Mouse (Mus musculus): ENCODE measurements at regions not wholly inside any gene's neighbourhood (a gene's known extent, or its start where the extent isn't known, plus 50 kb on each side); places are given as distances from the start of the nearest gene placed in this dataset.

DNA sequence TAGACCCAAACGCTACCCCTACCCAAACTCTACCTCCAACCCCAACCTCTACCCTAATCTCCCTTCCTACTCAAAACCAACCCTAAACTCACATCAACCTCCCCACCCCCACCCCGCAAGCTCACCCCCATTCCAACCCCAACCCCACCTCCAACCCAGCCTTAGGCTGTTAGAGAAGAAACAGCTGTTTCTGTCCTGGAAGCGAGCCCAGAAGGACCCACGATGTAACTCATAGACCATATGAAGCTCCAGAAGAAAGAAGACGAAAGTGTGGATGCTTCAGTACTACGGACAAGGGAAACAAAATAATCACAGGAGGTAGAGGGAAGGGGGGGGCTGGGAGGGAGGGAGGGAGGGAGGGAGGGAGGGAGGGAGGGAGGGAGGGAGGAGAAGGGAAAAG, 58.4 kb downstream of the Sox11 start:
- Histone ChIP-seq H3K27me3 (ENCODE audit: control insufficient read depth, insufficient read depth, low read length) (no peaks in the 10 kb centered on the region), H3K4me1 (ENCODE audit: control insufficient read depth, insufficient read depth, insufficient read length) (no peaks in the 10 kb centered on the region), H3K36me3 (ENCODE audit: control insufficient read depth, insufficient read depth, low read length) (no peaks in the 10 kb centered on the region), H3K4me3 (ENCODE audit: extremely low read depth, insufficient read depth, insufficient read length) (no peak overlapping the region), H3K27ac (ENCODE audit: insufficient read depth, low read length) (no peak overlapping the region)
- DNase-seq (ENCODE audit: low read depth in 1 of 2, low spot score in 2 of 2): no peak
- 80% methylated on average over 5 of the region's 6 CpGs for WGBS
- TF ChIP-seq CTCF (IDR thresholded peaks at IDR 0.05; ENCODE audit: extremely low read depth, insufficient read depth, insufficient read length, insufficient replicate concordance) (no peak), POLR2A (IDR thresholded peaks at IDR 0.05; ENCODE audit: low read depth, low read length) (no peak)

DNA sequence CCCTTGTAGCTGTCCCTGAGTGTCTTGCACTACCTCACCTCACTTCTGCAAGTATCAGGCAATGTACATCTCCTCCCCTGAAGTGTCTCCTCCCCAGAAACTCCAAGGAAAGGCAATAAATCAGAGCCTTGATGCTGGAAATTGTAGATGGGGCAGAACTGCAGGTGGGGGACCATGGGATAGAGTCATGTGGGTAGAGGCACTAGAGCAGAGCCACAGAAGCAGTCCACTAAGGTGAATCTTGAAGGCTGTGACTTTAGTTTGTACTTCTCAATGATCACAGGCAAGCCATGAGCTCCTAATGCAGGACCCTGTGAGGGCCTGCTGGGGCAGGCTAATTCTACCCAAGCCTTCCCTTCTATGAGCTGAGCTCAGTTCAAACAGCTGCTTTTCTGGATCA, 80.4 kb downstream of the Sox11 start:
- Histone ChIP-seq H3K36me3 (ENCODE audit: control insufficient read depth, insufficient read depth, low read length) (no peaks in the 10 kb centered on the region), H3K4me1 (ENCODE audit: control insufficient read depth, insufficient read depth, insufficient read length) (no peaks in the 10 kb centered on the region), H3K4me3 (ENCODE audit: extremely low read depth, insufficient read depth, insufficient read length) (no peak overlapping the region), H3K27me3 (ENCODE audit: control insufficient read depth, insufficient read depth, low read length) (no peaks in the 10 kb centered on the region), H3K27ac (ENCODE audit: insufficient read depth, low read length) (no peak overlapping the region)
- TF ChIP-seq CTCF (IDR thresholded peaks at IDR 0.05; ENCODE audit: extremely low read depth, insufficient read depth, insufficient read length, insufficient replicate concordance): no peak
- no peak for TF ChIP-seq POLR2A (IDR thresholded peaks at IDR 0.05; ENCODE audit: low read depth, low read length)
- DNase-seq (ENCODE audit: low read depth in 1 of 2, low spot score in 2 of 2): no peak

DNA sequence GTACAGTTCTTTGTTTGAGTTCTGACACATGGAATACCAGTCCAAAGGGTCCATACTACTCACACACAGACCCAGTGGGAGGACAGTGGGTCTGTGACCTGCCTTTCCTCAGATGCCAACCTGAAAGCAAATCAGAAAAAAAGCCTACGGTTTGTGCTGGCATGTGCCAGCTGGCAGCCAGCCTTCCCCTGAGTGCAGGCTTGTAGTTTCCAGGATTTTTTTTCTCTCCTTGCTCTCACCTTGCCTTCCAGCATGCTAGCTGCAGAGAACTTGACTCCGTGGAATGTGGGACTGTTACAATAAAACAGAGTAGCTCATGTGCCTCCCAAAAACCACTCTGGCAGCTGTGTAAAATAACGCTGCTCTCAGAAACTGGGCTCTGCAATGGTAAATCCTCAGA, 88.2 kb downstream of the Sox11 start:
- no peak for DNase-seq (ENCODE audit: low read depth in 1 of 2, low spot score in 2 of 2)
- Histone ChIP-seq H3K27ac (ENCODE audit: insufficient read depth, low read length) (no peak overlapping the region), H3K36me3 (ENCODE audit: control insufficient read depth, insufficient read depth, low read length) (no peaks in the 10 kb centered on the region), H3K27me3 (ENCODE audit: control insufficient read depth, insufficient read depth, low read length) (no peaks in the 10 kb centered on the region), H3K4me3 (ENCODE audit: extremely low read depth, insufficient read depth, insufficient read length) (no peak overlapping the region), H3K4me1 (ENCODE audit: control insufficient read depth, insufficient read depth, insufficient read length) (no peaks in the 10 kb centered on the region)
- TF ChIP-seq CTCF (IDR thresholded peaks at IDR 0.05; ENCODE audit: extremely low read depth, insufficient read depth, insufficient read length, insufficient replicate concordance) (no peak), POLR2A (IDR thresholded peaks at IDR 0.05; ENCODE audit: low read depth, low read length) (no peak)
- WGBS: 73% methylated on average over 3 of the region's 3 CpGs

DNA sequence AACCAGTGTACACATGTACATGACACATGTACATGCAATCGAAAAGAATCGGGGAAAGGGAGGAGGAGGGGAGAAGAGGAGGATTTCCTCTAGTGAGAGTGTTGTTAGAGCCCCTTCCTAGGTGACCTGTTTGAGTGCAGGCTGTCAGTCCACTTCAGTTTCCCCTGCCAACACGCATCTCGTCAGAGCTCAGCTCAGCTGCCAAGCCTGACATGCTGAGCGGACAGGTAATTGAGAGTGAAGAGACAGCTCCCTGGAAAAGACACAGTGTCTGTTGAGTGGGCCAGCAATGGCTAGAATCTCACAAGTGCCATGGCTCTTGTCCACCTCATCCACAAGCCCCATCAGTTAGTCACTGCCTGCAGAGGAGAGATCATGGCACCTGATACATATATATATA, 90.9 kb downstream of the Sox11 start:
- WGBS: 88% methylated on average over 5 of the region's 5 CpGs
- no peaks in the 10 kb centered on the region for H3K27me3 ChIP-seq (ENCODE audit: control insufficient read depth, insufficient read depth, low read length)
- TF ChIP-seq POLR2A (IDR thresholded peaks at IDR 0.05; ENCODE audit: low read depth, low read length) (no peak), CTCF (IDR thresholded peaks at IDR 0.05; ENCODE audit: extremely low read depth, insufficient read depth, insufficient read length, insufficient replicate concordance) (no peak)

DNA sequence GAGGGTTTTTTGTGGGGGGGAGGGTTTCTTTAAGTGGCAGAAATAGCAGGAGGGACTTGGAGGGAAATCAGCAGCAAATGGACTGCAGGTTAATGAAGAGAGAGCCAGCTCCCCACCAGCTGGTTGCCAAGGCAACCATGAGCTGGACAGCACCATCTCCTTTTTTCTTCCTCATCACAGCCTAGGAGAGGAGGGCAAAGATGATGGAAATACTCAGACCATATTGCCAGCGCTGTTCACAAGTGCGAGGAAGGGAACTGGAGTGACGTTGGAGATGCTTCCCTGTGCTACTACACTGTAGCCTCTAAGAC, 93.9 kb downstream of the Sox11 start:
- 95% methylated on average over 3 of the region's 3 CpGs for WGBS
- TF ChIP-seq CTCF (IDR thresholded peaks at IDR 0.05; ENCODE audit: extremely low read depth, insufficient read depth, insufficient read length, insufficient replicate concordance) (no peak), POLR2A (IDR thresholded peaks at IDR 0.05; ENCODE audit: low read depth, low read length) (no peak)
- H3K36me3 ChIP-seq (ENCODE audit: control insufficient read depth, insufficient read depth, low read length): no peaks in the 10 kb centered on the region
- H3K27ac ChIP-seq (ENCODE audit: insufficient read depth, low read length): no peak overlapping the region
- no peaks in the 10 kb centered on the region for H3K4me1 ChIP-seq (ENCODE audit: control insufficient read depth, insufficient read depth, insufficient read length)
- no peak overlapping the region for H3K4me3 ChIP-seq (ENCODE audit: extremely low read depth, insufficient read depth, insufficient read length)
- H3K27me3 ChIP-seq (ENCODE audit: control insufficient read depth, insufficient read depth, low read length): no peaks in the 10 kb centered on the region
- no peak for DNase-seq (ENCODE audit: low read depth in 1 of 2, low spot score in 2 of 2)

More for the DNA sequence above, 90.9 kb downstream of the Sox11 start:
- Histone ChIP-seq H3K36me3 (ENCODE audit: control insufficient read depth, insufficient read depth, low read length) (no peaks in the 10 kb centered on the region), H3K4me3 (ENCODE audit: extremely low read depth, insufficient read depth, insufficient read length) (no peak overlapping the region), H3K4me1 (ENCODE audit: control insufficient read depth, insufficient read depth, insufficient read length) (no peaks in the 10 kb centered on the region), H3K27ac (ENCODE audit: insufficient read depth, low read length) (no peak overlapping the region)
- no peak for DNase-seq (ENCODE audit: low read depth in 1 of 2, low spot score in 2 of 2)

DNA sequence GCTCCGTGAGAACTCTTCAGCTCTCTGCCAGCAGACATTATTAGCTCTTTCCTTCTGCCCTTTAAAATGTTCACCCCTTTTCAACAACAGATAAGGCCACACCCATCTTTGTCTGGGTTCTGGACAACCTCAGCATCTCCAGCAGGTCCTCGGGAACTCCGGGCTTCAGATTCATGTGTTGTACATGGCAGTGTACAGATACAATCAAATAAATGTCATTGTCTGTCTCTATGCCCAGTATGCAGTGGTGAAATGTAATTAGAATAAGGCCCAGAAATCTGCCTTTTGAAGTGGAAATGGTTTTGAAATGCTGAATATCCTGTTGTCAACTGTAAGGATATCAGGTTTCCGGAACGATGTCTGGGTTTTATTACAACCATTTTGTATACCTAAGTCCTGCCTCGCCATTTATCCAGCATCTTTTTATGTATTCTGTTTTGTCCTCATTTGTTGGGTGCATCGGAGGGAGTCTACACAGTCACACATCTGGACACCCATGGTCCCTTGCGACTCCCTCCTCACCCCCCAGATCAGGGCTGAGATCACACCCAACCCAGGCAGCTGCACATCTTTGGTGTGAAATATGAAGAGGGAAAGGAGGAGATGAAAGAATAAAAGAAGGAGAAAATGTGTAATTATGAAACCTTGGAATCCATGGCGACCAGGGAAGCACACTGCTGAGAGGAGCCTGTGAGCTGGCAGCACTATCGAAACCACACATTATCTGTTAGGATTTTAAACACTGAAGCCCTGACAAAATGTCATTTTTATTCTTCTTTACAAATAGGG, 94.4 kb downstream of the Sox11 start:
- no peak for DNase-seq (ENCODE audit: low read depth in 1 of 2, low spot score in 2 of 2)
- Histone ChIP-seq H3K4me3 (ENCODE audit: extremely low read depth, insufficient read depth, insufficient read length) (no peak overlapping the region), H3K27me3 (ENCODE audit: control insufficient read depth, insufficient read depth, low read length) (no peaks in the 10 kb centered on the region), H3K27ac (ENCODE audit: insufficient read depth, low read length) (no peak overlapping the region), H3K4me1 (ENCODE audit: control insufficient read depth, insufficient read depth, insufficient read length) (no peaks in the 10 kb centered on the region), H3K36me3 (ENCODE audit: control insufficient read depth, insufficient read depth, low read length) (no peaks in the 10 kb centered on the region)
- no peak for TF ChIP-seq CTCF (IDR thresholded peaks at IDR 0.05; ENCODE audit: extremely low read depth, insufficient read depth, insufficient read length, insufficient replicate concordance)
- TF ChIP-seq POLR2A (IDR thresholded peaks at IDR 0.05; ENCODE audit: low read depth, low read length): no peak
- WGBS: 77% methylated on average over 10 of the region's 10 CpGs

DNA sequence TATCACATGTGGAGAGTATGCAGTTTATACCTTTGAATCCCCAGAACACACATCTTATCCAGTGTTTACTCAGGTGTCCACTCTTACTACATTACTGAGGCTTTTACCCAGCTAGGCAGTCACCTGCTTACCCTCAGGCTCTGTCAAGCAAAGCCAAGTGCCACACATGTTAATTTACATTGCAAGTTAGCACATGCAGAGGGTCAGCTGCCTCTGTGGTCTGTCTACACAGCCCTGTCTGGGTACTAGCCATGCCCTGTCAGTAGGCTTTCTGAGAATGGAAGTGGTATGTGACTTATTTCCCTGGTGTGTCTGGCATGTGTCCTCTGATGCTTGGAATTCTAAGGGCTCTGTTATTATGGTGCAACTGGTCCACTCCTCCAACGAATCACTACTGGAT, 106.6 kb downstream of the Sox11 start:
- H3K4me3 ChIP-seq (ENCODE audit: extremely low read depth, insufficient read depth, insufficient read length): no peak overlapping the region
- no peak overlapping the region for H3K27ac ChIP-seq (ENCODE audit: insufficient read depth, low read length)
- H3K27me3 ChIP-seq (ENCODE audit: control insufficient read depth, insufficient read depth, low read length): no peaks in the 10 kb centered on the region
- DNase-seq (ENCODE audit: low read depth in 1 of 2, low spot score in 2 of 2): no peak
- no peaks in the 10 kb centered on the region for H3K36me3 ChIP-seq (ENCODE audit: control insufficient read depth, insufficient read depth, low read length)
- TF ChIP-seq CTCF (IDR thresholded peaks at IDR 0.05; ENCODE audit: extremely low read depth, insufficient read depth, insufficient read length, insufficient replicate concordance) (no peak), POLR2A (IDR thresholded peaks at IDR 0.05; ENCODE audit: low read depth, low read length) (no peak)
- no peaks in the 10 kb centered on the region for H3K4me1 ChIP-seq (ENCODE audit: control insufficient read depth, insufficient read depth, insufficient read length)
- 58% methylated on average over 1 of the region's 1 CpGs for WGBS
